Mouse (Mus musculus): ENCODE measurements at regions not wholly inside any gene's neighbourhood (a gene's known extent, or its start where the extent isn't known, plus 50 kb on each side); places are given as distances from the start of the nearest gene placed in this dataset.

GRCm38 (mm10) chr9:30772456-30772855, 149.8 kb downstream of the Adamts15 start:
- DNase-seq (ENCODE audit: low read depth): no peak

GRCm38 (mm10) chr9:30770436-30771173, 151.6 kb downstream of the Adamts15 start:
- DNase-seq (ENCODE audit: low read depth): no peak

GRCm38 (mm10) chr9:30769435-30769729, 152.9 kb downstream of the Adamts15 start:
- DNase-seq (ENCODE audit: low read depth): no peak

GRCm38 (mm10) chr9:30768665-30769434, 153.4 kb downstream of the Adamts15 start:
- no peak for DNase-seq (ENCODE audit: low read depth)

- DNase-seq (ENCODE audit: low read depth): no peak
These were observed 155.6 kb downstream of the Adamts15 start for GRCm38 (mm10) chr9:30766701-30767100.

- no peak for DNase-seq (ENCODE audit: low read depth)
These were observed 156.1 kb downstream of the Adamts15 start for GRCm38 (mm10) chr9:30766171-30766570.

- no peak for DNase-seq (ENCODE audit: low read depth)
These were observed 157.2 kb downstream of the Adamts15 start for GRCm38 (mm10) chr9:30765017-30765569.

GRCm38 (mm10) chr9:30762913-30763312, 159.3 kb downstream of the Adamts15 start:
- no peak for DNase-seq (ENCODE audit: low read depth)

- DNase-seq (ENCODE audit: low read depth): no peak
These were observed 164.1 kb downstream of the Adamts15 start for GRCm38 (mm10) chr9:30758121-30758520.

GRCm38 (mm10) chr9:30757406-30757805, 164.8 kb downstream of the Adamts15 start:
- no peak for DNase-seq (ENCODE audit: low read depth)

GRCm38 (mm10) chr9:30756796-30757195, 165.5 kb downstream of the Adamts15 start:
- no peak for DNase-seq (ENCODE audit: low read depth)

GRCm38 (mm10) chr9:30755586-30755985, 166.7 kb downstream of the Adamts15 start:
- DNase-seq (ENCODE audit: low read depth): no peak

- DNase-seq (ENCODE audit: low read depth): no peak
These were observed 167.4 kb downstream of the Adamts15 start for GRCm38 (mm10) chr9:30754826-30755225.

- DNase-seq (ENCODE audit: low read depth): no peak
These were observed 178.8 kb downstream of the Adamts15 start for GRCm38 (mm10) chr9:30743471-30743870.

GRCm38 (mm10) chr9:30742471-30743098, 179.7 kb downstream of the Adamts15 start:
- no peak for DNase-seq (ENCODE audit: low read depth)

- no peak for DNase-seq (ENCODE audit: low read depth)
These were observed 190.6 kb downstream of the Adamts15 start for GRCm38 (mm10) chr9:30731687-30732086.

- DNase-seq (ENCODE audit: low read depth): no peak
These were observed 198.7 kb downstream of the Adamts15 start for GRCm38 (mm10) chr9:30723364-30724070.

GRCm38 (mm10) chr9:30721861-30722260, 200.4 kb downstream of the Adamts15 start:
- DNase-seq (ENCODE audit: low read depth): no peak

GRCm38 (mm10) chr9:30716421-30717170, 205.7 kb downstream of the Adamts15 start:
- no peak for DNase-seq (ENCODE audit: low read depth)

- no peak for DNase-seq (ENCODE audit: low read depth)
These were observed 212.1 kb downstream of the Adamts15 start for GRCm38 (mm10) chr9:30710131-30710530.

GRCm38 (mm10) chr9:30699848-30700247, 222.4 kb downstream of the Adamts15 start:
- DNase-seq (ENCODE audit: low read depth): no peak
